Mouse (Mus musculus) kidney, postnatal 36 days (tissue): ENCODE data around the gene Abhd16a.
"Not testable (repeated sequence)": the region's sequence is repeated elsewhere in the genome, so short reads cannot be mapped to it uniquely, and the experiment has no call there.

ENCODE experiments used
- DNase-seq, 2 experiments: peaks; one replicate each; pipeline ENCODE4 v3.0.0; 2021 to 2022; ENCODE audit warnings: mixed read lengths in 2 of 2

Gene Abhd16a

DNA sequence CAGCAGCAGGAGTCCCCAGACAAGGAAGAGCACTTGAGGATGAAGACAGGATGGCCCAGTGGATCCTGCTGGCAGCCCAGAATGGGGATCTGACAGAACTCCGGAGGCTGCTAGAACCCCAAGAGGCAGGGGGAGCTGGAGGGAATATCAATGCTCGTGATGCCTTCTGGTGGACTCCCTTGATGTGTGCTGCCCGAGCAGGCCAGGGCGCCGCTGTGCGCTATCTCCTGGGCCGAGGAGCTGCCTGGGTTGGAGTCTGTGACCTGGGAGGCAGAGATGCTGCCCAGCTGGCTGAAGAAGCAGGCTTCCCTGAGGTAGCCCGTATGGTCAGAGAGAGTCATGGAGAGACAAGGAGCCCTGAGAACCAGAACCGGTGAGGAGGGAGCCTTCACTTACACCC lies 34.2 kb downstream of the Abhd16a start:
- DNase-seq: not testable (repeated sequence)

DNA sequence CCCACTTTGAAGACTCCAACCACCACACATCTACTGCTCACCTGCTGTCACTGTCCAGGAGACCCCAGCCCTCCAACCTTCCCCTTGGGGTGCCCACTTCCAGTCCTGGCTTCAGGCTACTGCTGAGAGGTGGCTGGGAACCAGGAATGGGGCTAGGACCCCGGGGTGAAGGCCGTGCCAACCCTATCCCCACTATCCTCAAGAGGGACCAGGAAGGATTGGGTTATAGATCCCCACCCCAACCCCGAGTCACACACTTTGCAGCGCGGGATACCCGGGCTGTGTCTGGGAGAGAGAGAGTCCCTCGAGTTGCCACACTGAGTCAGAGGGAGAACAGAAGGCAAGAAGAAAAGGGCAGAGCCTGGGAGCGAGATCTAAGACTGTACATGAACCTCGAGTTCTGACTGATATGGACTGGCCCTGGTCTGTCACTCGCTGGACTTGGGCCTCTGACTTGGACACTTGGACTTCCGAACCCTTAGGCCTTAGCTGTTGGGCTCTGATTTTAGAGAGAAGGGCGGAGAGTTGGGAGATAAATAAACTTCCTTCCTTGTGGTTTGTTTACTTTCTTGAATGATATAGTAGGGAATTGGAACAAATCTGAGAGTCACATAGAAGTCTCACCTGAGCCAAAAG lies 35.3 kb downstream of the Abhd16a start:
- DNase-seq: peak; percentile 48 to 56

DNA sequence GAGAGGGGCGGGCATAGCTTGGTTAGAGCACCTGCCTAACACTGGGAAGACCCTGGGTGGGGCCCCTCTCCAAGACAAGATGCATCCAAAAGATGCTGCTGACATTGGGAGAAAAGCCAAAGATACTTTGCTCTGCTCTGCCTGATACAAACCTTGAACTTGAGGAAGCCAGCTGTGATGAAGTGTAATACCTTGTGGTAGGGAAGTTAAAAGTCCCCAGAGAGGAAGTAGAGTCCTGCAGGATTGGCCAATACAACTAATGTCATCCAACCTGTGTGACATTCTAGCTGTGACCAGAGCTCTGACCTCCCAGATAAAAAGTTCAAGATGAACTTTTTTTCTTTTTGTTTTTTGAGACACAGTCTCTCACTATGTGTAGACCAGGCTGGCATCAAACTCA lies 36.0 kb downstream of the Abhd16a start:
- DNase-seq: no peak

DNA sequence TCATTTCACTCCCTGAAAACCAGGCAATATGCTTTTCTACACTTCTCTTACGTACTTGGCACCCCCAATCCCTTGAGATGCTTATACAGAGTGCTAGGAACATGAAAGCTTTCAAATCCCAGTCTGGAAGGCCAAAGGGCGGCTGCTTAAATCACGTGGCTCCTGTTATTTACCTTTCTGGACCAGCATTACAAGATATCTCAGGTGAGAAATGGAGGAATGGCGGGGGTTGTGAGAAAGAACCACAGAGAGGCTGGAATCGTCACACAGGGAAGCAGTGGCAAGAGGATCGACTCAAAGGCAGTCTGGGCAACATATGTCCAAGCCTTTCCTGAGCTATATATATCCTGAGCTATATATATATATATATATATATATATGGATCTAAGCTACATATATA lies 36.5 kb downstream of the Abhd16a start:
- peak in 1 of 2 experiments; percentile 17 for DNase-seq

DNA sequence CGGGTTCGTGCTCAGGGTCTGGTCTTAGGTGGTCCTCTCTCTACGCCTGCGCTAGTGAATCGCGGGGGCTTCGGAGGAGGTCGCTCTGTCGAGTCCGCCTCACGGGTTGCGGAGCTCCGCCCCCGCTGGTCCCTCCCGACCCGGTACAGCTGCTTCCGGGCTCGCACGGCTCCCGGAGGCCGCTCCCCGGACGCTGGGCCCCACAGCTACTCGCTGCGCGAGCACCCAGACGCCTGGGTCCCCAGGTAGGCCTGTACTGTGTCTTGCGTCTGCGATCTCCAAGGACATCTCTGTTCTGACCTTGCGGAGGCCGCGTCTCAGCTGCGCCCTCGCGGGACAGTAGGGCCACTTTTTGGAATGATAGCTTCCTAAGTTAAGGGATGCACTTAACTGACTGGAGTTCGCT lies 37.1 kb downstream of the Abhd16a start, which contains the start of gene D17H6S53E:
Gene D17H6S53E, plus strand, starts transcription at position 168 of the 406 bp plus-strand sequence.
- DNase-seq: peak; percentile 74 to 88

DNA sequence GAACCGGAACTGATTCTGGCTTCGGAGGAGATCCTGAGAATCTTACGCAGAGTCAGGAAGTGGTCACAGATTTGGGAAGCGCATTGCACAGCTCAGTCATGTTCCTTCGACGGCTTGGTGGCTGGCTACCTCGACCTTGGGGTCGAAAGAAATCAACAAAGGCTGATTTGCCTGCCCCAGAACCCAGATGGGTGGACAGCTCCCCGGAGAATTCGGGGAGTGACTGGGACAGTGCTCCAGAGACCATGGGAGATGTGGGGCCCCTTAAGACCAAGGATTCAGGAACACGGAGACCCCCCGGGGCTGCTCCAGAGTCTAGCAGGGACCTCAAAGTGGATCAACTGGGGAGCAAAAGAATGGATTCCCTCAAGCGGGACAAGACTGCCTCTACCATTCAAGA lies 38.0 kb downstream of the Abhd16a start:
- no peak for DNase-seq

DNA sequence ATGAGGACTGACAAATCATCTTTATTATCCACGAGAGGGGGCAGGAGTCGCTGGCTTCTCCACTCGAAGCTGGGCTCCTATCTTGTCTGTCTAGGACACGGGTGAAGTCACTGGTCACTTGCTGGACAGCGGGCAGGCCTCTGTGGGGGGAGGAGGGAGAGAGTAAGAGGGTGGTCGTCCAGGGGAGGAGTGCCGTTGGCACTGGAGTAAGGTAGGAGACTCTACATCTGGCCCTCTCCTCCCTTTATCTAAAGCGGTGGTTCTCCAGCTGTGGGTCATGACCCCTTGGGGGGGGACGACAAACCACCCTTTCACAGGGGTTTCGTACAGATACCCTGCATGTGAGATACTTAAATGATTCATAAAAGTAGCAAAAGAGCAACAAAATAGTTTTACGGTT lies 39.9 kb downstream of the Abhd16a start:
- DNase-seq: no peak

DNA sequence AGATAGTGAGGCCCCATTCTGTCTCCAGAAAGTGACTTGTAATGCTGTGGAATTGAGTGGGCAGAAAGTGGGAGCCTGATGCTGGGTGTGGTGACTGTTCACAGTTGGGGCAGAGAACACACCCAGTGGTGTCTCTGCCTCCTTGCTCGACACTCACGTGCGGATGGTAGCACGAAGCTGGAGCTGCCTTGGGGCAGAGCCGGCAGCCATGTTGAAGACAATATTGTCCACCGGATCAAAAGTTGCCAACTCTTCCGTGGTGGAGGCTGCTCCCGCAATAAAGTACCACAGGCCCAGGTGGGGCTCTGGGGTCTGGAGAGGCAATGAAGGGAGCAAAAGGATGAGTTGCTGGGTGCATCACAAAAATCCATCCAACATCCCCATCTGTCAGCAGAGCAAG lies 42.0 kb downstream of the Abhd16a start:
- DNase-seq: no peak

DNA sequence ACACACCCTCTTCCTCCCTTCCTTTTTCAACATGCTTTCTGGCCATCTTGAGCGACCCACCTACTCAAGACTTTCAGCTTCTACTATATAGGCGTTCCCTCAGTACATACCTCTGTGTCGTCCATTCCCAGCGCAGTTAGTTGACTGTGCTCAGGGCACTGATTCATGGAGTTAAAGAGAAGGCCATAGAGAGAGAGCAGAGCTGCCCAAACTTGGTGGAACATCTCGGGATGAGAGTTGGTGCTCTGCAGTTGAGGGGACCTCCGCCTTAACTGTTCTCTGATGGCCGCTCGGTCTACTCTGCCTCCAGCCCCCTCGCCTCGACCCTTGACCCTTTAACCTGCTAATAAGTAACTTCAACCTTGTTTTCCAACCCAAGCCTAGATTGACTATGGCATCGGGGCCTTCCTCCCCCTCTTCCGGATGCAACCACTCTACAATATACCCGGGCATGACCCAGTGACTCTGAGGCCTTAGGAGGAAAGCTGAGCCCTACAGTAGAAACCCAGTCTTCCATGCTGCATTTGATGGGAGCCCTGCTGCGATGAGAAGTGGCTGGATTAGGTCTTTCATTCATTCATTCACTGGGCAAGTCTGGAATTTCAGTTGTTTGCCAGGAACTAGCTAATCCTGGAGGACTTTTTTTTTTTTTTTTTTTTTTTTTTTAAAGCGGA lies 42.6 kb downstream of the Abhd16a start, which contains the start of gene Apom:
Gene Apom, minus strand, starts transcription at position 551 of the 674 bp plus-strand sequence.
- peak; percentile 41 to 52 for DNase-seq

DNA sequence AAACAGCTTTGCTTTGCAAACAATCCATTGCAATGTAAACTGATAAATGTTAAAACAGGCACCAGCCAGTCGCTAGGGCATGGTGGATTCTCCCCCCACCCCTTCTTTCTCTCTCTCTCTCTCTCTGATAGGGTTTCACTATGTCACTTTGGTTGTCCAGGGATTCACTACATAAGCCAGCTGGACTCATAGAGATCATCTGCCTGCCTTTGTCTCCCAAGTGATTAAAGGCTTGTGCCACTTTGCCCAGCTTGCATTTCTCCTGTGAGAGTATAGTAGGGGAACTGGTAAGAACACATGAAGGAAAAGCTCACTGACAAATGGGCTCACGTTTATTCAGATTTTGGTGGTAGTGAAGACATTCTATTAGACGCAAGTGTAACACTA lies 43.1 kb downstream of the Abhd16a start:
- DNase-seq: no peak

DNA sequence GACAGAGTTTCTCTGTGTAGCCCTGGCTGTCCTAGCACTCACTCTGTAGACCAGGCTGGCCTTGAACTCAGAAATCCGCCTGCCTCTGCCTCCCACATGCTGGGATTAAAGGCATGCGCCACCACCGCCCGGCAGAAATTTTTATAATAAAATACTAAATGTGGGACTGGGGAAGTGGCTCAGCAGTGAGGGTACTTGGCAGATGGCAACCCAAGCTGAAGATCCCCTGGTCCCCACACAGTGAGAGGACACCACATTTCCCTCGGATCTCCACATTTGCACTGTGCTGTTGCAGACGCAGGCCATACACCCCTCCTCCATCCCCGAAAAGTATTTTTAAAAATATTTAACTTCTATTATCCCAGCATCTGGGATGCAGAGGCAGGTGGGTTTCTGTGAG lies 44.5 kb downstream of the Abhd16a start:
- DNase-seq: no peak

DNA sequence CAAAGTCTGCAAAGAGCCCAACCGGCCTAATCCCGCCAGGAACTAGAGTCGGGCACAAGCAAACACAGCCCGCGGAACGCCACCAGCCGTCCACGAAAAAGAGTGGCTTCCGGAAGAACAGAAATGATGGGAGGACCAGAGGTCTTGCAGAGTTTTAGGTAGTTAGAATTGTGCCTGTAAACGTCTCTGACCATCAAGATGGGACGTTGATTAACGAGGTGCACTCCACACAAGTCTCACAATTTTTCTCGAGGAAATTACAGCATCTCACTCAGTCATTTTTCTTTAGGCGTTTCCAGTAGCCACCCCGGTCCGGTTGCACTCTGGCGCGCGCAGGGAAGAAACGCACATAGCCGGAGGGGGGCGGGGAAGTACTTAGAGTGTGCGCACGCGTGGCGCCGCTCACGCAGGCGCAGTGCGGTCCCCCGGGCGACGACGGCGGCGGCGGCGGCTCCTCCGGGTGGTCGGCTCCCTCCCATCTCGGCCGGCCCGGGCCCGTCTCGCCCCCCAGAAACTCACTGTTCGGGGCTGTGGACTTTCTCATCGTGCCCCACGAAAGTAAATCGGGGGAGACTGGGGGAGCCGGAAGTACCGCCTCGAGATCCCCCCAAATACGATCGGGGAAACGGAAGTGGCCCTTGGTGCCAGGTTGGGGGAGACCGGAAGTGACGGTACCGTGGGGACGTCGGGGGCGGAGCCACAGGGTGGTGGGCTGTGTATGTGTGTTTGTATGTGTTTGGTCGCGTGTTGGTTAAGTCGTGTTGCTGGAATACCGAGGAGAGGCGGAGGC lies 45.9 kb downstream of the Abhd16a start, which contains the start of gene Bag6:
Gene Bag6, plus strand, starts transcription at position 378 of the 790 bp plus-strand sequence.
- peak; percentile 94 to 97 for DNase-seq

DNA sequence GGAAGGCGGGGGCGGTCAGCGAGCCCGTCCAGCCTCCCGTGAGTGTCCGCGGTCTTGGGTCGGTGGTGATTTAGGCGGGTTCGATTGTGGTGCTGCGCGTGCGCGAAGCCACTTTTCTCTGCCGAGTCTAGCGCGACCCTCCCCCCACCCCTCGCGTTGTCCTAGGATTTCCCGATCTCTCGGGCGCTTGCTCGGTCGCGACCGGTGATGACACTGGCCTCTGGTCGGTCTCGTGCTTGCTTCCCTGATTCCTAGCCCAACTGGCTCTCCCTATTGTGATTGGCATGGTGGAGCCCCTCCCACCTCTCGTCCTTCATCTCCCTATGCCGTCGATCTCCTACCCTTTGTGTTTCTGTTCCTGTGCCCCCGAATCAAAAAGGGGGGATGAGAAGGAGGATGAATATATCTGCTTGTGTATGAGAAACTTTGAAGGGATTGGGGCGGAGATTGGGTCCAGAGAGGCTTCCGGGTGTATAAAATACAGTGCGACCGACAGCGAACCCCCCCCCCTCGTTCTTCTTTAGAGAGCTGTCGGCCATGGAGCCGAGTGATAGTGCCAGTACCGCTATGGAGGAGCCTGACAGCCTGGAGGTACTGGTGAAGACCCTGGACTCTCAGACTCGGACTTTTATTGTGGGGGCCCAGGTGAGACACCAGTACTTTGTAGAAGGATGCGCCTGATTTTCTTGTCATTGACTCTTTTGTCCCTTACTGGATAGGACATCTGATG lies 46.7 kb downstream of the Abhd16a start:
- peak in 1 of 2 experiments; percentile 57 for DNase-seq

DNA sequence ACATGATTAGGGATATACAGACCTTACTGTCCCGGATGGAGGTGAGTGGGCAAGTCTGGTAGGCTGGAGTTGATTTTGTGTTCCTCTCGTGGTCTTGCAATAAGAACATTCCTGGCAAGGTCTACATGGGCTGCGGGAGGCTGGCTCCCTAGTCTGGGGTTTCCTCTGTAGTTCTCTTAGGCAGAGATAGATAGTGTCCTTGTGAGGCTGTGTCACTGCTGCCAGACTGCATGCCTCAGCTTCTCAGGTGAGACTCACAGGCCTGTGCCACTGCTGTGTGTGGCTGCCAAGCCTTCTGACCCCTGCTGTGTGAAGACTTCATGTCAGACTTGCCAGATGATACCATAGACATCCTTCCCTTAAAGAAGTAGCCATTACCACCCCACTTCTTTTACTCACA lies 50.2 kb downstream of the Abhd16a start:
- DNase-seq: no peak

DNA sequence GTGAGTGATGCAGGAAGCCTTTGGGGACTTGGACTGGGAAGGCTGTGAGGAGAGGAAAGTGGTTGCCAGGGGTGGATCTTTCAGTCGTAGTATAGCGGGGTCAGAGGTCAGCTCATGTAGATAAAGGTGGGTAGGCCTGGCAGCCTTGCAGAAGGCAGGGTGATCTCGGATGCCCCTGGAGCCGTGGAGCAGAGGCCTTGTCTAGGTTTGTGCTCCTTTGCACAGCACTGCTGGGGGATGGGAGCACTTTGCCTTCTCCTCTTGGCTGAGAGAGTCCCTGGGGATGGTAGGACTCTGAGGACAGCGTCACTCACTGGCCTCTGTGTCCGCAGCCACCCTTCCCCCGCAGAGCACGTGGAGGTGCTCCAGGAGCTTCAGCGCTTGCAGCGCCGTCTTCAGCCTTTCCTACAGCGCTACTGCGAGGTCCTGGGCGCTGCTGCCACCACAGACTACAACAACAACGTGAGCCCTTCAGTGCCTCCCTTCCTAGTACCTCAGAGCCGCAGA lies 51.5 kb downstream of the Abhd16a start:
- no peak for DNase-seq

DNA sequence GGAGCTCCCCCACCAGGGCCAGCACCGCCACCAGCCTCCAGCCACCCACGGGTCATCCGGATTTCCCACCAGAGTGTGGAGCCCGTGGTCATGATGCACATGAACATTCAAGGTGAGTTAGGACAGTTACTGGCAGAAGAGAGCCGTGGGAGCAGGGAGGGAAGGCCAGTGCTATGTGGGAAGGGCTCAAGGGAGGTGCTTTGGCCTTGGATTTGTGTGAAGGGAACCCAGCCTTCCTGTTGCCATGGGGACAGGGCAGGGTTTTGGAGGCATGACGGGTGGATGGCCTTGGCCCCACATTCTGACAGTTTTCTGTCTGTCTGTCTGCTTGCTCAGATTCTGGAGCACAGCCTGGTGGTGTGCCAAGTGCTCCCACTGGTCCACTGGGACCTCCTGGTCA lies 52.9 kb downstream of the Abhd16a start:
- no peak for DNase-seq

DNA sequence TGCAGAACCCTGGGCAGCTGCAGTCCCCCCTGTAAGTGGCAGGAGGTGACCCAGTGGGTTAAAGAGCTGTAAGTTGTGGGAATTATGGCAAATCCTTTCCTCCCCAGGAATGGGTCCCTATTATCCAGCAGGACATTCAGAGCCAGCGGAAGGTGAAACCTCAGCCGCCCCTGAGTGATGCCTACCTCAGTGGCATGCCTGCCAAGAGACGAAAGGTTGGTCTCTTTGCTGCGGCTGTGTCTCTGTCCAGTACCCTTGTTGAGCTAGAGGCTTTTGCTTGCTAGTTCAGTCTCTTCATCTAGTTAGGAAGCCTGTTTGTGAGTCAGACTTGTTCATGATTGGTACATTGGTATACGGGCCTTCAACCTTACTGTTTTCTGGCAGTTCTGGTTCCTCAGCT lies 57.1 kb downstream of the Abhd16a start:
- DNase-seq: no peak

DNA sequence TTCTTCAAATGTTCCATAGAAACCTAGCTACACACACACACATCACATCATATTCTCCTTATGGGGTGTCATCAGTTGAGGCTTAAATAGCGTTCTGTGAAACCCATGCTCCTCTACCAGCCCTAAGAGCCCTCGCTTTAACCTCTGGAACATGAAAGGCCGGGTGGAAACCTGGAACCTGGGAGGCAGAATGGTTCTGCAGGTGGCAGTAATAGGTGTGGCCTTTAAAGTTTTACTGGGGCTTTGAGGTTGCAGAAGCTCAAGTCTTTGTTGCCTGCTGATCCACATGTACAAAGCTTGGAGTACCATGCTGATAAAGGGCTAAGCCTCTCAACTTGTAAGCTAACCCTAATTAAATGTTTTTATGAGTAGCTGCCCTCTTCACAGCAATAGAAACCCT lies 58.3 kb downstream of the Abhd16a start:
- DNase-seq: no peak

DNA sequence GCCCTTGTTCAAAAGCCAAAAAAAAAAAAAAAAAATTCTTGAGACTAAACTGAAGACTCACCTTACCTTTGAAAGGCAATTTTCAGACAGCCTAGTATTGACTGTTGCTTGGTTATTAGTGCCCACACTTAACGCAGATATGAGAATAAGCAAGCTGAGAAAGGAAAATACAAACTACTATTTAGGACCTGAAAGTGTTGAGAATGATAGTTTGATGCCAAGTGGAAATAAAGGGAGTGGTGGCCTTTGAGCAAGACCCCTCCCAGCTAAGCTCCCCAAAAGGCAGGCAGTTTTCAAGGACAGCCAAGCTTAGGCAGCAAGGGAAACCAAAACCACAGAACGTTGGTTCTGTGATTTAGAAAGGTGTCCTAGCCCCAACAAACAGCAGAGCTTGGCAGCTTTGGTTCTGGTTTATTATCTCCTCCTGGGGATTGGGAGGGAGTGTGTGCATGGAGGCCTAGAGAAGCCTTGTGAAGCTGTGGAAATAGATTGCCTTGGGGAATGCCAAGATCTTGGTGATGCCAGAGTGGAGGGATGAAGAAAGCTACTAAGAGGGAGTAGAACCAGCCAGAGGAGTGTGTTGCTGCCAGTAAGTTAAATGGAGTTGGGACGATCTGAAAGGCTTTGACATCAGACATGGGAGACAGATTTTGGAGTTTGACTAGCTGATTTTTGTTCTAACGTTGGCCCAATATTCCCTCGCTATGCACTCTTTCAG lies 59.0 kb downstream of the Abhd16a start:
- no peak for DNase-seq

DNA sequence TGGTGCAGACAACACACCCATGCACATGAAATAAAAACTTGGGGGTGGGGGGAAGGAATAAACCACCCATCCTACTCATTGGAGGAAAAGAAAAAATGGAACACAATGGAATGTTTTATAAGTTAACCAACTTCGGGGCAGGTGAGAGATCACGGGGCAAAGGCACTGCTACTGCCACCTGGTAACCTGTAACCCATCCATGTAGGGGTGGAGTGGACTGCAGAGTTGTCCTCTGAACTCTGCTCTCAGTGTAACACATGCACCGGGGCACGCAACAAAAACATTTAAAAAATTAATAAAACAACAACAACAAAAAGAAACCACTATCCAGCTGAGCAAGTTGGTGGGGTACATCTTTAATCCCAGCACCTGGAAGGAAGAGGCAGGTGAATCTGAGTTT lies 63.1 kb downstream of the Abhd16a start:
- peak; percentile 44 to 50 for DNase-seq
